Mouse (Mus musculus) MEL (cell line): ENCODE measurements at regions not wholly inside any gene's neighbourhood (a gene's known extent, or its start where the extent isn't known, plus 50 kb on each side); places are given as distances from the start of the nearest gene placed in this dataset.

Source experiments
- DNase-seq: peaks from one replicate; pipeline ENCODE4 v3.0.0; 2011; ENCODE audit warnings: low read depth, low spot score
- H3K27ac ChIP-seq: 2 replicates; pipeline ENCODE4 v1.5.1; 2012; ENCODE audit warnings: low read depth, mild to moderate bottlenecking, control low read depth, low read length, moderate library complexity; ENCODE audit not compliant: control insufficient read depth
- H3K27me3 ChIP-seq, 2 experiments: fragments of 150-350 bp in 1 of 2; sonication (generic) in 1 of 2; 2 replicates each; pipeline ENCODE4 v1.6.1; 2012; ENCODE audit warnings: low read length in 2 of 2, mild to moderate bottlenecking in 2 of 2, improper control_type of control experiment in 1 of 2, moderate library complexity in 1 of 2; ENCODE audit not compliant: insufficient read depth in 2 of 2, control insufficient read depth in 1 of 2
- H3K36me3 ChIP-seq, 2 experiments: 2 replicates each; pipeline ENCODE4 v1.6.1; 2012 to 2014; ENCODE audit warnings: low read length in 2 of 2, improper control_type of control experiment in 1 of 2, inconsistent platforms in 1 of 2, mild to moderate bottlenecking in 1 of 2; ENCODE audit not compliant: insufficient read depth in 2 of 2, control insufficient read depth in 1 of 2
- H3K4me1 ChIP-seq, 2 experiments: fragments of 150-350 bp in 1 of 2; sonication (generic) in 1 of 2; 2 replicates each; pipeline ENCODE4 v1.6.1; 2012; ENCODE audit warnings: low read length in 2 of 2, improper control_type of control experiment in 1 of 2, mild to moderate bottlenecking in 1 of 2; ENCODE audit not compliant: insufficient read depth in 2 of 2, control insufficient read depth in 1 of 2
- H3K4me3 ChIP-seq, 2 experiments: fragments of 150-350 bp in 1 of 2; sonication (generic) in 1 of 2; 2 replicates each; pipeline ENCODE4 v1.5.1; 2012; ENCODE audit warnings: low read depth in 2 of 2, low read length in 2 of 2, mild to moderate bottlenecking in 2 of 2, moderate library complexity in 2 of 2, control low read depth in 1 of 2, improper control_type of control experiment in 1 of 2; ENCODE audit not compliant: control insufficient read depth in 1 of 2, insufficient read depth in 1 of 2
- H3K79me2 ChIP-seq: 2 replicates; pipeline ENCODE4 v1.6.1; 2012; ENCODE audit warnings: mild to moderate bottlenecking, low read length, moderate library complexity; ENCODE audit not compliant: control insufficient read depth, poor library complexity, insufficient read depth
- H3K9ac ChIP-seq: 2 replicates; pipeline ENCODE4 v1.6.1; 2012; ENCODE audit warnings: low read depth, mild to moderate bottlenecking, control low read depth, low read length, moderate library complexity; ENCODE audit not compliant: control insufficient read depth, poor library complexity, severe bottlenecking
- H3K9me3 ChIP-seq: fragments of 150-350 bp; sonication (generic); replicated peaks from 2 replicates; pipeline ENCODE4 v1.6.1; 2012; ENCODE audit warnings: mild to moderate bottlenecking, low read length, improper control_type of control experiment, moderate library complexity; ENCODE audit not compliant: insufficient read depth
- CHD1 ChIP-seq: IDR thresholded peaks from 2 replicates; pipeline ENCODE4 v1.6.1; 2012; ENCODE audit warnings: low read depth, mild to moderate bottlenecking, inconsistent platforms, low read length, improper control_type of control experiment
- CHD2 ChIP-seq: IDR thresholded peaks from 2 replicates; pipeline ENCODE4 v1.6.1; 2011; ENCODE audit warnings: low read length, improper control_type of control experiment
- CTCF ChIP-seq, 3 experiments: IDR thresholded peaks in 2 of 3; conservative IDR thresholded peaks in 1 of 3; 2 replicates each; pipeline ENCODE4 v1.5.1; 2011 to 2012; ENCODE audit warnings: low read length in 3 of 3, low read depth in 2 of 3, mild to moderate bottlenecking in 2 of 3, improper control_type of control experiment in 1 of 3, inconsistent platforms in 1 of 3, mixed read lengths in 1 of 3, moderate library complexity in 1 of 3; ENCODE audit not compliant: control insufficient read depth in 1 of 3, insufficient read depth in 1 of 3, poor library complexity in 1 of 3, severe bottlenecking in 1 of 3
- ELF1 ChIP-seq: IDR thresholded peaks from 2 replicates; pipeline ENCODE4 v1.6.1; 2014; ENCODE audit warnings: low read depth, mild to moderate bottlenecking, inconsistent platforms, low read length, improper control_type of control experiment, moderate library complexity
- EP300 ChIP-seq, 2 experiments: IDR thresholded peaks; 2 replicates each; pipeline ENCODE4 v1.6.1; 2011; ENCODE audit warnings: improper control_type of control experiment in 2 of 2, low read length in 2 of 2, low read depth in 1 of 2, mild to moderate bottlenecking in 1 of 2
- GABPA ChIP-seq: IDR thresholded peaks from 2 replicates; pipeline ENCODE4 v1.6.1; 2012; ENCODE audit warnings: low read depth, mild to moderate bottlenecking, inconsistent platforms, low read length, improper control_type of control experiment, moderate library complexity
- HCFC1 ChIP-seq: IDR thresholded peaks from 2 replicates; pipeline ENCODE4 v1.6.1; 2012; ENCODE audit warnings: low read depth, mild to moderate bottlenecking, inconsistent platforms, low read length, improper control_type of control experiment, moderate library complexity
- MAZ ChIP-seq: IDR thresholded peaks from 2 replicates; pipeline ENCODE4 v1.6.1; 2012; ENCODE audit warnings: low read depth, mild to moderate bottlenecking, inconsistent platforms, low read length, improper control_type of control experiment
- MEF2A ChIP-seq: IDR thresholded peaks from 2 replicates; pipeline ENCODE4 v1.6.1; 2014; ENCODE audit warnings: low read depth, mild to moderate bottlenecking, inconsistent platforms, low read length, improper control_type of control experiment; ENCODE audit not compliant: poor library complexity, insufficient replicate concordance, severe bottlenecking; ENCODE audit errors: extremely low read depth
- MXI1 ChIP-seq: IDR thresholded peaks from 2 replicates; pipeline ENCODE4 v1.6.1; 2011; ENCODE audit warnings: mild to moderate bottlenecking, low read depth, low read length, improper control_type of control experiment
- MYC ChIP-seq: IDR thresholded peaks from 2 replicates; pipeline ENCODE4 v1.6.1; 2011; ENCODE audit warnings: low read depth, mild to moderate bottlenecking, low read length, improper control_type of control experiment, moderate library complexity
- NELFE ChIP-seq: IDR thresholded peaks from 2 replicates; pipeline ENCODE4 v1.6.1; 2011; ENCODE audit warnings: low read depth, low read length, improper control_type of control experiment
- NRF1 ChIP-seq: IDR thresholded peaks from 2 replicates; pipeline ENCODE4 v1.6.1; 2014; ENCODE audit warnings: low read depth, mild to moderate bottlenecking, inconsistent platforms, low read length, improper control_type of control experiment, moderate library complexity; ENCODE audit not compliant: poor library complexity, insufficient read depth, severe bottlenecking
- POLR2A ChIP-seq, 2 experiments: IDR thresholded peaks; 2 replicates each; pipeline ENCODE4 v1.6.1; 2011 to 2012; ENCODE audit warnings: low read length in 2 of 2, mild to moderate bottlenecking in 2 of 2, control low read depth in 1 of 2, improper control_type of control experiment in 1 of 2, low read depth in 1 of 2, moderate library complexity in 1 of 2; ENCODE audit not compliant: control insufficient read depth in 1 of 2, insufficient read depth in 1 of 2, poor library complexity in 1 of 2
- POLR2AphosphoS5 ChIP-seq: IDR thresholded peaks from 2 replicates; pipeline ENCODE4 v1.6.1; 2012; ENCODE audit warnings: low read depth, borderline replicate concordance, mild to moderate bottlenecking, inconsistent platforms, low read length, moderate library complexity, mixed read lengths
- RCOR1 ChIP-seq: IDR thresholded peaks from 2 replicates; pipeline ENCODE4 v1.6.1; 2012; ENCODE audit warnings: low read depth, mild to moderate bottlenecking, inconsistent platforms, low read length, improper control_type of control experiment
- SMC3 ChIP-seq: IDR thresholded peaks from 2 replicates; pipeline ENCODE4 v1.6.1; 2011; ENCODE audit warnings: low read depth, low read length, improper control_type of control experiment
- TBP ChIP-seq: IDR thresholded peaks from 2 replicates; pipeline ENCODE4 v1.8.0; 2011; ENCODE audit warnings: low read depth, low read length, improper control_type of control experiment
- TCF12 ChIP-seq: IDR thresholded peaks from 2 replicates; pipeline ENCODE4 v1.6.1; 2014; ENCODE audit warnings: low read depth, mild to moderate bottlenecking, inconsistent platforms, low read length, improper control_type of control experiment, moderate library complexity
- UBTF ChIP-seq: IDR thresholded peaks from 2 replicates; pipeline ENCODE4 v1.6.1; 2012; ENCODE audit warnings: low read depth, mild to moderate bottlenecking, inconsistent platforms, low read length, improper control_type of control experiment, moderate library complexity, borderline replicate concordance; ENCODE audit not compliant: insufficient read depth
- USF1 ChIP-seq: IDR thresholded peaks from 2 replicates; pipeline ENCODE4 v1.6.1; 2014; ENCODE audit warnings: low read depth, mild to moderate bottlenecking, inconsistent platforms, low read length, improper control_type of control experiment, moderate library complexity
- ZC3H11A ChIP-seq: IDR thresholded peaks from 2 replicates; pipeline ENCODE4 v1.6.1; 2012; ENCODE audit warnings: low read depth, mild to moderate bottlenecking, inconsistent platforms, low read length, improper control_type of control experiment
- ZNF384 ChIP-seq: IDR thresholded peaks from 2 replicates; pipeline ENCODE4 v1.6.1; 2012; ENCODE audit warnings: low read depth, mild to moderate bottlenecking, inconsistent platforms, low read length, improper control_type of control experiment

- H3K9ac ChIP-seq, result no peak overlapping the region
- H3K27ac ChIP-seq, result no peak overlapping the region
- no peak overlapping the region for H3K4me3 ChIP-seq
- no peaks in the 10 kb centered on the region for H3K79me2 ChIP-seq
- no peaks in the 10 kb centered on the region for H3K36me3 ChIP-seq
- no peak for DNase-seq
- no peaks in the 10 kb centered on the region for H3K9me3 ChIP-seq
- H3K4me1 ChIP-seq, result no peaks in the 10 kb centered on the region
- TF ChIP-seq SMC3 (no peak), ELF1 (no peak), MYC (no peak), USF1 (no peak), ZNF384 (no peak), TBP (no peak), UBTF (no peak), ZC3H11A (no peak), MAZ (no peak)
- no peaks in the 10 kb centered on the region for H3K27me3 ChIP-seq
Measured at GRCm38 (mm10) chr4:48791096-48791495, 127.8 kb downstream of the Cavin4 start.

- Histone ChIP-seq H3K27ac (no peak overlapping the region), H3K27me3 (no peaks in the 10 kb centered on the region), H3K4me1 (no peaks in the 10 kb centered on the region), H3K9ac (no peak overlapping the region), H3K36me3 (no peaks in the 10 kb centered on the region), H3K4me3 (no peak overlapping the region), H3K79me2 (no peaks in the 10 kb centered on the region), H3K9me3 (no peaks in the 10 kb centered on the region)
- DNase-seq, result no peak
- no peak for TF ChIP-seq GABPA
- TF ChIP-seq POLR2AphosphoS5, result no peak
- TF ChIP-seq RCOR1, result no peak
- no peak for TF ChIP-seq CHD1
- TF ChIP-seq ZC3H11A, result no peak
- TF ChIP-seq NRF1, result no peak
- TF ChIP-seq NELFE, result no peak
- no peak for TF ChIP-seq SMC3
- TF ChIP-seq CHD2, result no peak
- no peak for TF ChIP-seq MEF2A
- no peak for TF ChIP-seq MXI1
- no peak for TF ChIP-seq EP300 (IDR thresholded peaks at IDR 0.05; ENCODE audit: low read depth in 1 of 2, low read length in 2 of 2)
- no peak for TF ChIP-seq CTCF (IDR thresholded peaks at IDR 0.05 in 2 of 3, conservative IDR thresholded peaks at IDR 0.05 in 1 of 3; ENCODE audit: control insufficient read depth in 1 of 3, insufficient read depth in 1 of 3, low read depth in 2 of 3, low read length in 3 of 3, poor library complexity in 1 of 3, severe bottlenecking in 1 of 3)
- no peak for TF ChIP-seq TCF12
- no peak for TF ChIP-seq POLR2A (IDR thresholded peaks at IDR 0.05; ENCODE audit: control insufficient read depth in 1 of 2, insufficient read depth in 1 of 2, low read depth in 1 of 2, low read length in 2 of 2, poor library complexity in 1 of 2)
- no peak for TF ChIP-seq ZNF384
- TF ChIP-seq HCFC1, result no peak
- TF ChIP-seq MAZ, result no peak
Measured at GRCm38 (mm10) chr4:48803777-48804176, 140.5 kb downstream of the Cavin4 start.
